Mouse (Mus musculus) heart, postnatal 4 days (tissue): Measurements from ENCODE around the gene Pak3. TPM values are rescaled to one million over a fixed set of nuclear protein-coding genes. Genes with fewer than 3 reads are reported as not detected.
"Not testable (repeated sequence)": the region's sequence is repeated elsewhere in the genome, so short reads cannot be mapped to it uniquely, and the experiment has no call there.

ENCODE experiments used
- DNase-seq: peaks from one replicate; pipeline ENCODE4 v3.0.0; 2021
- total RNA-seq, 2 experiments: library from RNA; stranded (reverse); gene quantifications; 2 replicates each; pipeline ENCODE4 v1.2.3; 2021

The Pak3 gene
- total RNA-seq, result 1 to 10 TPM; 6.2 to 6.3 TPM

DNA sequence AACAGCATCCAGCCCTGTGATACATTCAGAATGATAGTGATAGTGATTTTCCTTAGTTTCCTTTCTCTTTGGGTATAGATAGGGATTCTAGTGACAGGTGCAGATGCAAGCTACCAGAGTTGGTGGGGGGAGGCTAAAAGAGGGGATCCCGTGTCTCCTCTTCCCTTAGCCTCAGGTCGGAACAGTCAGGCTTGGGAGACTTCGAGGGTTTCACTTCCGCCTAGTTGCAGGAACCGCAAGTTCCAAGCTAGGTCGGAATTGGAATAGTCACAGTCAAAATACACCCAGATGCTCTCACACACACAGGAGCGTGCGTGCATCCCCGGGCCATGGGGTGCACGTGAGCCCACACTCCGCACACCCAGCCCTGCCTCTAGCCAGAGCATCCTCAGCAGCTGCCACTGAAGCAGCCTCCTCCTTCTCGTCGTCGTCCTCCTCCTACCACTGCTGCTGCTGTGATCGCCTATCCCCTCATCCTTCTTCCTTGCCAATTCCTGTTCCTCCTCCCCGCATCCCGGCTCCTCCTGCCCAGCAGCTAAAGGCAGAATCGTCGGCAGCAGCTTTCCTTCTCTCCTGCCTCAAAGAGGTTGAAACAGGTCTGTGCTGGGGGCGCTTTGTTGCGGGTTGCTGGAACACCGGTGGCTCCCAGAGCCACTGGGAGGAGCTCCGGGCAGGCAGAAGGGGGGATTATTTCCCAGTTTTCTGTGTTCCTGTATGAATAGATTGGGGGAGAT, at the start of gene Pak3:
Gene Pak3 (plus strand): TSS at position 424 of the 734 bp plus-strand sequence.
- peak; percentile 6 for DNase-seq

DNA sequence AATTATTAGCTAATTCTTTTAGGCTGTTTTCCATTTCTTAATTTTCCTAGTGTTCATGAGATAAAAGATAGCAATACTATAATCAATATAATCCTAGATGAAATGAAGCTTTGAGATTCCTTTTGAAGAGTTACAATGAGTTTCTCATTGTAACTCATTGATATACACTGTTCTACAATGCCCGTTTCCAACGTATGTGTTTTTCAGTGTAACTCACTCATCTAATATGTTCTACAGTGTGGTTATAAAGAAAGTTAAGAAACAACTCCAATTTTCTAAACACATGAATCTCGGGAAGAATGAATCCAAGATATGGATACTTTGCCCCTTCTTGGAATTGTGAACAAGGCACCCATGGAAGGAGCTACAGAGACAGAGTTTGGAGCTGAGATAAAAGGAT, 35.5 kb upstream of the Pak3 start:
- peak; percentile 100 for DNase-seq

DNA sequence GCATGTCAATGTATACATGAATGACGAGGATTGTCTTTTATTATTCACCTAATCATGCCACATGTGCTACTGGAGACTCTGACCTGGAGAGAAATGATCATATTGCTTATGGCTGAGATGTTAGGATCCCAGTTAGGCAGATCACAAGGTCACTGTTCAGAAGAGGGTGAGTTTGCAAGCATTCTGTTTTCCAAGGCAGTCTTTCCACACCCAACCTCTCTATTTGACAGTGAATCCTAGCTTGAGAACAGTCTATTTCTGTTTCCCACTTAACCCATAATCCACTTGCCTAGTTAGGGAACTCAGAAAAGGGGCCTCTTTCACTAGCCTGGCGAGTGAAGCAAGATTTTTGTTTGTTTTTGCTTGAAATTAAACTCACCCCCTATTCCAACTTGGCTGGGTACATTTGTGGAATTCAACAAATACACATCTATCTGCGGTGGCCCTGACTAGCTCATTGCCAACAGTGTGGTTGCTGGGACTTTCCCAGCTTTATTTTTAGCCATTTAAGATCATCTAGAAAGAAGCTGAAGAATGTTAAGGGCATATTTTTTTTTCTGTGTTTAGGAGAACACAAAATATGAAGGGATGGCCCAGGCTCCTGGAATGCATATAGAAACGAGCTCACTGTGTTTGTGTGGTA, 17.2 kb upstream of the Pak3 start:
- DNase-seq, result peak; percentile 4

DNA sequence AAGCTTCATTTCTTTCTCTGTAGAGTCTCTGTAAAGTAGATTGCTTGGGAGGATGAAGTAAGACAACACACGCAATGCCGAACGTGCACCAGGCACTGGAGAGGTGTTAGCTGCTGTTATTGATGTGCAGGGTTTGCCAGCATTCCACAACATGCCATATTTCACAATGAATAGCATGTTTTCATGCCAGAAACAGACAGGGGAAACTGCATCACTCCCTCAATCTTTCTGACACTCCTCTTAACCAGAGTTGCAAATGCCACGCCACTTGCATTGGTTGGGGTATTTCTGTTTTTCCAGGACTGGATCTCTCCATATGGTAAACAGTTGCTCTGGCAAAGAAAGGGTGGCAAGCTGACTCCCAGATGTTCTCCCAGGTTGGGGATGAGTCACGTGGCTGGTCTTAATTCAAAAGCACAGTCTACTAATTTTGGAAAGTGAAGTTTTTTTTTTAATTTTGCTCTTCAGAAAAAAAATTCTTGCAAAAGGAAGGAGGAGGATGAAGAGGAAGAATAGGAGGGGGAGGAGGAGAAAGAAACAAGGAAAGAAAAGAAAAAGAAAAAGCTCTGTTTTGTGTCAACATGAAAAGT, 16.5 kb upstream of the Pak3 start:
- DNase-seq, result no peak

DNA sequence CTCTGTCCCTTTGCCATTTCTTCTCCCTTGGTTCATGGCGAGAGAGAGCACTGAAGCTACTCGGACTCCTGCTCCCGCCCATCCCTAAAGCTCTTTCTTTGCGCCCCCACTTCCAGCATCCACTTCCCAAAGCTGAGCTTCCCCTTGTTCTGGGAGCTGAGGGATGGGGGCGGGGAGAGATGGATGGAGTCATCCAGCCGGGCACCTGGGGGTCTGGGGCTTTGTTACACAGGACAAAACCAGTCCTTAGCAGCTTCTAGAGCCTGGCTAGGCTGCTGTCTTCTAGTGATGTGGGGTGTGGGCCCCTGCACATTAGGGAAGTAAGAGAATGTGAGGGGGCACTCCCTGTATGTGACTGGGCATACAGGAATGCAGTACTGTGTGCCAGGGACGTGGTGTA, 526 bp downstream of the Pak3 start:
- DNase-seq, result no peak

DNA sequence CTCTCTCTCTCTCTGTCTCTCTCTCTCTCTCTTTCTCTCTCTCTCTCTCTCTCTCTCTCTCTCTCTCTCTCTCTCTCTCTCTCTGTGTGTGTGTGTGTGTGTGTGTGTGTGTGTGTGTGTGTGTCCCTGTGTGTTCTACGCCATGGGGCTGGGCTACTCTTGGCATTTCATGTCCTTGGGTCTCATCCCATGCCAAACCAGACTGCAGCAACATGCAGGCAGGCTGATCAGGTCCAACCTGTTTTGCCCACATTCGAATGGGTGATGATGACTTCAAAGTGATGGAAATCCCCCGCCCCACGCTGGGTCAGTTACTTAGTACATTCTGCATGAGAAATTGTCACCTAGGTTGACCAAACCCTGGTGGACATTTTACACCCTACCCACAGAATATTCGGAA, 1.1 kb downstream of the Pak3 start:
- DNase-seq, result not testable (repeated sequence)

DNA sequence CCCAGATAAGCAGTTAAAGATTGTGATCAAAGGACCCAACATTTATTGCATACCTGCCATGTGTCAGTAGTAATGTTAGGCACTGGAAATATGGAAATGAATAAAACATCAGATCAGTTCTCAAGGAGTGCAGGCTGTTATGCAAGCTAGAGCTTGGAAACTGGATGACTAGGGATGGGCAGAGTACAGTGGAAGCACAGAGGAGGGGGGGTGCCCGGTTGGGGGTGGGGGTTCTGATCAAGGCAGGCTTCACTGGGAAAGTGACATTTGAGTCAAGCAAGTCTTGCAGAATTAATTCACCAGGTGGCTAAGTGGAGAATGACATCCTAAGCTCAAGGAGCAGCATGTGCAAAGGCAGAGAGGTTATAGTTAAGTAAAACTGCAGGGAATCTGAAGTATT, 1.8 kb downstream of the Pak3 start:
- DNase-seq, result no peak

DNA sequence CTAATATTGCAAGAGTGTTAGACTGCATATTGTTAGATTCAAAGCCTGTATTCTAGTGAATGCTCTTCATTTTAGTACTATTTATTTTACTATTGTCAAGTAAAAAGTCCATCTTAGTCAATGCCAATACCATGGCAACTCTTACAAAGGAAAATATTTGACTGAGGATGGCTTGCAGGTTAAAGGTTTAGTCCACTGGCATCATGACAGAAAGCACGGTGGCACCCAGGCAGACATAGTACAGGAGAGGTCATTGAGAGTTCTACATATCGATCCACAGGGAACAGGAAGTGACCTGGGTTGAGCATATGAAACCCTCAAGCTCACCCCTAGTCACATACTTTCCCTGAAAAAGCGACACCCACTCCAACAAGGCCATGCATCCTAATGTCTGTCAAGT, 13.9 kb downstream of the Pak3 start:
- DNase-seq, result no peak

DNA sequence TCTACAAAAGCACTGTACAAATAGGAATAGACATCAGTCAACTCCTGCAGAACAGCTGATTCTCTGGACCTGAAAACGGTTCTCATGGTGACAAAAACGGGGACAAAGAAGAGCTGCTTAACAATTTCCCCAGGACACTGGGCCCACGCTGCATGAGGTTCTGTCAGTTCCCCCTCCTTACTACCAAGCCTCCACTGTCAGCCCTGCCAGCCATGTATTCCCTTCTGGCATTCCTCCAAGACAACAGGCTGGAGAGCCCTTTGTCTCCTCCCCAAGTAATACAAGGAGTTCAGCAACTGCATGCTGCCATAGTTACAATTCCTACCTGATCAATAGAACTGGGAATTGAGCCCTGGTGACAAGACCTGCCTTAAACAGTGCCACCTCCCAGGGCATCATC, 15.2 kb downstream of the Pak3 start:
- no peak for DNase-seq

DNA sequence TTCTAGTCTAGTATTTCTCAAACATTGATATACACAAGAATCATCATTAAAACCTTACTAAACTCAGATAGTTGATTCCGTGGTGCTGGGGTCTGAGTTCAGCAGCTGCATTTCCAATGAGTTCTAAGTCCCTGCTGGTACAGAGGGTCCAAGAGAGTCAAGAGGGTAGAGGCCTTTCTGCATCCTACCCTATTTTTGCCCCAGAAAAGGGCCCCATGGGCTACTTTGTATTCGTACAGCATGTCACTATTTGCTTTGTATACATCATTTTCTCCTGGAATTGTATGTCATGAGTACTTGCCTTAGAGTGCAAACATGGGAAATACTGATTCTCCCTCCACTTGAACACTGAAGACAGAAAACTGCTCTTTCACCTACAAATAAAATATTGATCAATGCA, 24.4 kb downstream of the Pak3 start:
- no peak for DNase-seq

DNA sequence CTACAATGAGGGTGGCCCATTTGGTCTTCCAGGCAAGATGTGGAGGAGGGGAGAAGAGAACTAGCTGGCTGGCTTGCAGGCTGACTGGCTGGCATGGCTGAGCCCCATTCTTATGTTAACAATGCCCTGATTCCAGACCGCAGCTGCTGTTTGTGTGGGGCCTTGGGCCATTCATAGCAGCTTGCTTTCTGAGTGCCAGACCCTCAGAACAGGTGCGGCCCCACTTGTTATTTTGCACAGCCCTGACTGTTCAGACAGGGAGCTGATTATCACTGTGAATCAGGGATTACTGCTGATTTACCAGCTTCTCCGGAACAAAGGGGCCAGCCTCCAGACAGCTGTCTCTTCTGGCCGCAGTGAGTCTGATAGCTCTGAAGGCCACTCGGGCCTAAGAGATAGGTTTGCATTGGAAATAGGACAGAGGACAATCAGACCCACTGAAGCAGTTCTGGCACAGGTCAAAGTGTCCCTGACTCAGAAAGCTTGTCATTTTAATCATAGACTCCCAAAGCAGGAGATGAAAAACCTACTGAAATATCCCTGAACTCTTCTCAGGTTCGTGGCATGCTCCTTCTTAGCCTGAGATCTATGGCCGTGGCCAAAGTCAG, 24.9 kb downstream of the Pak3 start:
- no peak for DNase-seq

DNA sequence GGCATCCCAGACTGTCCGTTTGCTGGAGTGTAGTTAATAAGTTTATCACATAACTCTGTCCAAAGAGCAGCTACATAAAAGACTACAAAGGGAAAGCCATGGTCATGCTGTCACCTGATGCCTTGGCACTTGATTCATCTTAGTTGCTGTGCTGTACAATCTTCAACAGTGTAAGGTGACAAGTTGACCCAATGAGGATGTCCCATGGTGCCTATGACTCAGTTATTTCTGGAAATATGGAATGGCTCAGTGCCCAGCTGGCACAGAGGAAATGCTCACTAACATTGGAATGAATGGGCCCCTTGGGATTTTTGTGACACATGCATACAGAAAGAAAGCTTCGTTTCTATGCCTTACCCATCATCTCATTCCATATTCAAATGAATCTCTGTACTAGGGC, 55.3 kb downstream of the Pak3 start:
- DNase-seq, result peak; percentile 12

DNA sequence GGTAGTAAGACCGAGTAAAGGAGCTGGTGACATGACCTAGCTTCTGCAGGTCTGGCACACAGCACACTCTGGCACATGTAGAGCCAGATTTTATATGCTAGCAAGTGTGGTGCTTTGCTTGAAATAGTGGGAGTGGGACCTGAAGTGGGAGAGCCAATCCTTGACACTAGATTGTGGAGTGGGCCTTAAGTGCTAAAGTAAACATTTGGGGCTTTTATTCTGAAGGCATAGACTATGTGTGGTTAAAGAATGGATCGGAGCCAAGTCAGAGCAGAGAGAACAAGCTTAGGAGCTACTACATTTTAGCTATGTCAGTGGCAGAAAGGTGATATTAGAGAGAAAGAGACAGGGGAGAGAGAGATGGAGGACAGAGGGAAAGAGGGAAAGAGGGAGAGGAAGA, 61.5 kb downstream of the Pak3 start:
- DNase-seq, result no peak

DNA sequence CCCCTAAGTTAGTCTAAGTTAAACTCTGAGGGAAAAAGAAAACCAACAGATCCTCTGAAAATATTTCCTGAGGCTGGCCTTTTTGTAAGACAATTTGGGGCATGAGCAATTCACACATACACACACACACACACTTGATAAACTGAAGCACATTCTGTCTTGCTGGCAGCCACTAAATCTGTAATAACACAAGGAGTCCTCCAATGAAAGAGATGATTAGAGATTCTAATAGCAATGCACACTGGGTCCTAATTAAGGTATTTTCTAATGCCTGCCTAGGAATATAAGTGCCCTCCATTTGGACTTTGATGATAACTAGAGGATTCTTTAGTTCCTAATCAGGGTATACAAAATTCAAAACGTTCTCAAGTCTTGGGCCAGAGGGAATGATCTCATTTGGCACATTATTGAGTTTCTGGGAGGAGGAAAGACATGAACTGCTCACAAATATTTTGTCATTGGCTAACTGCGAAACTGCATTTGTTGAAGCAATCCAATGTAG, 62.1 kb downstream of the Pak3 start:
- DNase-seq, result no peak

DNA sequence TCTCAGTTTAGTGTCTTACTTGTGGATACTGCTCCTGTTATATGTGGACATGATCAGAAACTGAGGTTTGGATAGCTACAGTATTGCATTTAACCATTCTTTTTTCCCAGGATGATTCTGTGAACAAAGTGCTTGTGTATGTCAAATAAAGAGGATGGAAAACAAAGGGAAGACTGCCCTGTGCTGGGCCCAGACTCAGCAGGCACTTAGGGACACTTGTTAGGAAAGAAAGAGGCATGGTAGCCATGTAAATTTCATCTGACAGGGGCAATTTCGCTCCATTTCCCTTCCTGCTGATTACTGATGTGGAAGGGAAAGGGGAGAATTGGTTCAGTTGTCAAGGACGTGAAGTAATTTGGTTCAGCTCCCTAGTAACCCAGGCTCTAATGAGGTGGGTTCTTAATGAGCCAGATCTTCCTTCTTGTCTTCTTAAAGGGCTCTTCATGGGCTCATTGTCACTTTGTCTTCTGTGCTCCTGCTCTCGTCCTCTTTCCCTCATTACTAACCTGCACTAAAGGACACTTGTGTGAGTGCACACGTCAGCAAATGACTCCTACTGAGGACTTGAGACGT, 88.6 kb downstream of the Pak3 start:
- DNase-seq, result no peak

DNA sequence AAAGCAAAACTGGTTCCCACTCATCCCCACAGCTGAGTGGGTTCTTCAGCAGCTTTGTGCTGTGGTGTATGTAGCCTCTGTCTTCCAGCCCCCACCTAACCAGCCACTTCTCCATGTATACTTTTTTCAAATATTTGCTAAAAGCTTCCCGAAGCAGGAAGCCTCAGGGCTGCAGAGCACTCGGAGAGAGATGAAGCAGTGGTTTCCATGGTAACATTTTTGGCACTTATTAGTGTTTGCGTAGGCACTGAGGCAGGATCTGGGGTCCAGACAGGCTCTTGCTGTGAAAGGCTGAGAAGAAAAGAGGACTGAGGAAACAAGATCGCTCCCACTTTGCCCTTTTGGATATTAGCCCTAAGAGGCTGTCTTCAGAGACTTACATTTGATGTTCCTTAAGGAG, 100.3 kb downstream of the Pak3 start:
- DNase-seq, result no peak

DNA sequence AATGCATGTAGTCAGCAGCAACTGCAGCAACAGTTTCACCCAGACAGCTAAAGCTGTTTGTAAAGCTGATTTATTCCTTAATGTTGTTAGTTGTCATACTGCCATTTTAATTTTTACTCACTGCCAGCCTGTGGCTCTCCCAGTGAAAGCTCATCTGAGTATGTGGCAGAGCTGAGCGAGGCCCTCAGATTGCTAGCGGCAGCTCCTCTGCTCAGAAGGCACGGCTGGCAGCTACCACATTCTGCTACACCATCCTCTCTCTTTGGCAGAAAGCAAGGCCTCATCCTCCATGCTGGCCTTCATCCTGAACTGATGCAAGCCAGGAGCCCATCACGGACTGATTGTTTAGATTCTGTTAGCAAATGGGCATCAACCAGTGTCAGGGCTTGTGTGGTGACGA, 109.4 kb downstream of the Pak3 start:
- no peak for DNase-seq

DNA sequence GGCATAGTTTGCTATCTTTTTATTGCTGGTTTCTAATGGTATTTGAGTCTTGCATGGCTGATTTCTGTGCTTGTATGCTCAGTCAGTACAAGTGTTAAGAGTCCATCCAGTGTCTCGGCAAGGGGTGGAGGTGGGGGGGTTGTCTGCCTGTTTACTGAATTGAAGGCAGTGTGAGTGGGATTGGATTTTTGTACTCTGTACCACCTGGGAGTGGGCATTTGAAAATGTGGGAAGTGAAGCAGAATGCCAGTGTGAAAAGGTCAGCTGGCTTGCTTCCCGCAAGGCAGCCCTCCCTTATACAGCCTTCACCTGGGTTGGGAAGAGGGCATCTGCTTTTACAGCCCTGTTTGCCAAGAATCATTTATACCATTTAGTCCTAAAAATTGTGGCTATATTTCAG, 125.5 kb downstream of the Pak3 start:
- DNase-seq, result no peak

DNA sequence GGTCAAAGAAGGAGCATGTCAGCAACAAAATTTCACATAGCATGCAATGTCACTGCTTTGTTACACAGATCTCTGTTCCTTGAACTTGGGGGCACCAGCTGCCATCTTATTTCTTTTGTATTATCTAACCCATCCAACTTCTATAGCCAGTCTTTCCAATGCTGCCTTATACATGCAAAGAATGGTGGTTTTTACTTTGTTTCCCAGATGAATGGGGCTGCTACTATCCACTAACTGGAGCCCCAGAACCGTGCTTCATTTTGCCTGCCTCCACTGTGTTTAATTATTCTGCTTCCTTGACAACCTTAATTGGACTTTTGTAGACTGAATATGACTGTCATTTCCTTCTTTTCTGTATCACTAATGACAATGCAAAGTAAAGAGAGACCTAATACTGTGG, 126.4 kb downstream of the Pak3 start:
- DNase-seq, result no peak

DNA sequence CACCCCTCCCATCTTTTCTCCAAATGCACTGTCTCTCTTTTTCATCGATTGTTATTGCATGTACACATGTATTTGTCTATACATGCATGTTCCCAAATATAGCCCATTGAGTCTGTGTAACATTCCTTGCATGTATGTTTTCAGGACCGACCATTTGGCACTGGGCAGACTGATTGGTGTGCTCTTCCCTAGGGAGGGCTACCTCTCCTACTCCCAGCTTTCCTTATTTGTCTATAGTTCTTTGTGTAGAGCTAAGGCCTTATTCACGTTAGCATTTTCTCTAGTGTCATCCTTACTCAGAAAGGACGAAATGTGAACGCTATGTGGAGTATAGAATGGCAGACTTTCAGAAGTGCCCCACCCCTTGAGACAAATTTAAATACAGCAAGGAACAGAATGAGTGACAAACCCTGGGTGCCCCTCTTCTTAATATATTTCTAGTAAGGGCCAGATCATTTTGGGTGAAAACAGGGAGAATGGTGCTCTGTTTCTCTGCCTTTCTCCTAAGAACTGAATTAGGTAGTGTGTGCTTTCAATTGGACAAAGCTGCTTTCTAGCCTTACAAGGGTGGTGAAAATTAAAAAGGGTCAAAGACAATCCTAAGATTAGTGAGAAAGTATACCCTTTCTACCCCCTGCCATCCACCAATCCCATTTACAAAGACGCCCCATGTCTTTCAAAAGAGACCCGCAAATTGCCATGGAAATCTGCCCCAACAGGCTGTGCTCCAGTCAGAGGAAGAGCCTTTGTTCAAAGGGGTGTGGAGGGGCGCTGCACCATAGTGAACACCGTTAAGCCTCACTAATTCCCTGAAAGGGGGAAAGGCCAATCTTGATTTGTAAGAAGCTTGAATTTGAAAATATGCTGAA, 136.2 kb downstream of the Pak3 start:
- no peak for DNase-seq

DNA sequence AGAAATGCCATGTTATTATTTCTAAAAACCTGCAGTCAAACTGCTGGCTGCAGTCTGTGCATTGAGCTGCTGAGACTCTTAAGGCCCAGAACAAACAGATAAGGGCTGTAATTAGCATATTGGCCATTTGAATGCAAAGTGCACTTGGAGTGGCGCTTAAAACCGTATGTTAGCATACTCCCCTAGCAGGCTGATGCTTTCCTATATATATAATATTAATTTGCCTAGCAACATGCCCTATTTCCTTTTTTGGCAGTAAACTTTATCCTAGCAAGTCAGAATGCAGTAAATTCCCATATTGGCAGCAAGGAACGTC, 136.7 kb downstream of the Pak3 start:
- DNase-seq, result no peak
